Mouse (Mus musculus): ENCODE data around the gene R3hdm4.
"Not testable (repeated sequence)": the region's sequence is repeated elsewhere in the genome, so short reads cannot be mapped to it uniquely, and the experiment has no call there.

R3hdm4 gene

GRCm38 (mm10) chr10:79897316-79898245, 23.4 kb downstream of the R3hdm4 start:
- DNase-seq = no peak

DNA sequence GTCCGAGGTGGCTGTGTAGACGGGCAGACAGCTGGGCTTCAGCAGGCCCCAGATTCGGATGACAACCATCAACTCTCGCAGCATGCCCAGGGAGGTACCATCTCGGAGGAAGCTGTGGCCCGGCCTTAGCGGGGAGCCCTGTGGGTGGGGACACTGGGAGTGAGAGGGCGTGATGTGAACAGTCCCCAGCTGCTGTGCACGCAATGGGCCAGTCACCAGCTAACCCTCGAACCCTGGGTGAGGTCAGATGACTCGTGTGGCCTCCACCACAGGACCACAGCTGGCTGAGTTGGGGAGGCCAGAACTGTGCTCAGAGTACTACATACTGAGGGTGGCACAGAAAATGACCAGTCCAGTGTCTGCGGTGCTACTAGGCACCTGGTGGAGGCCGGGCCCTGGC, 24.2 kb downstream of the R3hdm4 start:
- DNase-seq = peak in 1 of 2 experiments; percentile 64

DNA sequence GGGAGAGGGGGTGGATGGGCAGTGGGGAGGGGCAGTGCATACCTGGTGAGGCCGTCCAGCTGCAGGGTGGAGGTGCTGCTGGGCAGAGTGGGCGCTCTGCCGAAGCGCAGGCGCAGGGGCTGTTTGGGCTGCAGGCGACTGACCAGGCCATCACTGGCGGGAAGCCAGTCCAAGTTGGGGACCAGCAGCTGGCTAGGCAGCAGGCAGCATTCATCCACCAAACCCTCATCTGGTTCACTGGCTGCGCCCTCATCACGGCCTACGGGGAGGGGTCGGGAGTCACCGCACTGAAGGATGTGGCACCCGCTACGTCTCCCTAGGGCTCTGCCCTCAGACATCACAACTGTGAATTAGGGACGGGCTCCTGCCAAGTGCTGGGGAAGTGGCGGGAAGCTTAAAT, 24.7 kb downstream of the R3hdm4 start:
- DNase-seq = no peak

DNA sequence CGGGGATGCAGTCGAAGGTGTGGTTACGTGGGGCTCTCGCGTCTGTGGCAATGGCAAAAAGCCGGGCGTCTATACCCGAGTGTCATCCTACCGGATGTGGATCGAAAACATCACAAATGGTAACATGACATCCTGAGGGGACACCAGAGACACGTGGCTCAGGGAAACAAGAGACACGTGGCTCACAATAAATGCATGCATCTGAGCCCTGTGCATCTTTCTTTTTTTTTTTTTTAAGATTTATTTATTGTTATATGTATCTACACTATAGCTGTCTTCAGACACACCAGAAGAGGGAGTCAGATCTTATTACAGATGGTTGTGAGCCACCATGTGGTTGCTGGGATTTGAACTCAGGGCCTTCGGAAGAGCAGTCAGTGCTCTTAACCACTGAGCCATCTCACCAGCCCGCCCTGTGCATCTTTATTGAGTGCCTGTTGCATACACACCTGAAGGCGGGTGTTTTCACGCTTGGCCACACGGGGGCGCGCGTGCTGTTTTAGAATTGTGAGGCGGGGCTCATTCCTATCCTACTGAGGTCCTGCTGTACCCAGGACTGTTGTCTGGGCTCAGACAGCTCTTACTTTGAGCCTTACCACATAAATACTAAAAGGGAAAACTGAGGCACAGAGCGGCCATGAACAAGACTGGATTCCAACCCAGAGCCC, 28.4 kb downstream of the R3hdm4 start:
- peak; percentile 70 to 79 for DNase-seq

- no peak for DNase-seq
Observed at GRCm38 (mm10) chr10:79890670-79891069, 30.3 kb downstream of the R3hdm4 start, which contains the start of gene Cfd. Cfd (plus strand) TSS chr10:79890853.

DNA sequence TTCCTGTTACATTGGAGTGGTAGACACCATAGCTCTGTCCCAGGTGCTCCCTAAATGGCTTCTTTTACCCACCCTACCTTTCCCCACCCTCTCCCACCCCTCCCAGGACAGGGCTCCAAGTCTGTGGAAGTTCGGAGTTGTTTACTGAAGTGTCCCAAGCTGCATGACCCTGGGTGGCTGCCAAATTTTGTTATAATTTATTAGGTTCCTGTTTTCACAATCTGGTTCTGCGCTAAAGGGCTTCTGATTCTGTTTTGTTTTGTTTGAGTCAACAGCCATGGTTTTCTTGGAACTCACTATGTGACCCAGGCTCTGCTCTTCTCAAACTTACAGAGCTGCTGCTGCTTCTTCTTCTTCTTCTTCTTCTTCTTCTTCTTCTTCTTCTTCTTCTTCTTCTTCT, 31.6 kb downstream of the R3hdm4 start:
- no peak for DNase-seq

- DNase-seq = no peak
Observed at GRCm38 (mm10) chr10:79886611-79887010, 34.4 kb downstream of the R3hdm4 start.

- DNase-seq = no peak
Observed at GRCm38 (mm10) chr10:79886054-79886453, 35.0 kb downstream of the R3hdm4 start, which contains the start of gene Elane. Elane (plus strand) TSS chr10:79886247.

- not testable (repeated sequence) for DNase-seq
Observed at GRCm38 (mm10) chr10:79884938-79885337, 36.1 kb downstream of the R3hdm4 start.

GRCm38 (mm10) chr10:79884446-79884845, 36.6 kb downstream of the R3hdm4 start:
- DNase-seq = peak; percentile 74 to 79

GRCm38 (mm10) chr10:79883297-79884084, 37.5 kb downstream of the R3hdm4 start:
- peak; percentile 80 to 84 for DNase-seq

- DNase-seq = no peak
Observed at GRCm38 (mm10) chr10:79881981-79882380, 39.0 kb downstream of the R3hdm4 start.

- DNase-seq = no peak
Observed at GRCm38 (mm10) chr10:79880721-79881120, 40.3 kb downstream of the R3hdm4 start.

DNA sequence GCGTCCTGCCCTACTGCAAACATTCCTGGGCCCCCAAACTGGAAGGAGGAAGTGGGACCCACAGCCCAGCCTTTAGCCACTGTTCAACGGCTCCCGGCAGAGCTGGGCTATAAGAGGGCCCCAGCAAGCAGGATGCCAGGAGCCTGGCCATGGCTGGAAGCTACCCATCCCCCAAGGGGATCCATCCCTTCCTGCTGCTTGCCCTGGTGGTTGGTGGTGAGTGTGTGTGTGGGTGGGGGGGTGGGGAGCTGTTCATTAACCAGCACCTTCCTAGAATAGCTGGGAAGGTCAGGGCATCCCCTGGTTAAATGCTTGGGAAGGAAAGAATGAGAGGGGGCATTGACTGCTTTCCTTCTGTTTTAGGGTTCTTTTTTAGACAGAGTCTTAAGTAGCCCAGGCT, 41.5 kb downstream of the R3hdm4 start:
- DNase-seq = no peak

DNA sequence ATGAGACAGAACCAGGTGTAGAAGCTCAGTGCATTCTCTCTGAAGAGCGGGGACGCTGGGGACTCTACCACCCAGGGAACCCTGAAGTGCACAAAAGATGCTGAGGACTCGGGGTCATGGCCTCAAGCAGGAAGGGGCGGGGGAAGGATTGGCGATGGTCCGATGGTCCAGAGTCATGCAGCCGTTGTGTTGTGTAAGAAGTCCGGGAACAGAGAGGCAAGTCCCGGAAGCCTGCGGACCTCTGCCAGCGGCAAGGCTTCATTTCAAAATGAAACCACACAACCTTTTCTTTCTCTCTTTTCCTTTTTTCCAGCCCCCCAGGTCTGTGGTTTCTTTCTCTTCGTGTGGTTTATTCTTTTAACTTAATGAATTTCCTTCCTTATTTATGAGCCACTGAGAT, 43.3 kb downstream of the R3hdm4 start:
- DNase-seq = peak; percentile 72 to 74

DNA sequence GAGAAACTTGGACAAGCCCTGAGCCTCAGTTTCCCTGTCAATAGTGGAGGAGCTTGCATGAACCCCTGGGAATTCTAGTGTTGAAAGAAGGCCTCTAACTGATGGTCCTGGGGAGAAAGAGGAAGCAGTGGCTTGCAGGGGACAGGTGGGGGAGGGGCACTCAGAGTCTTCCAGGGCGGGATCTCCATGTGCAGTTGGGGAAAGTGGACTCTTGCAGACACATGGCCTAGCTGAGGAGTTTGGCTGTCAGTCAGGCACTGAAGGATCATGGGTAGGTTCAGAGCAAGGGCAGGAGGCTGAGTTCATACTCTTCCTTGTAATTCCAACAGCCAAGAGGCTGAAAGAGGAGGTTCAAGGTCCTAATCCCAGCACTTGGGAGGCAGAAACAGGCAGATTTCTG, 43.8 kb downstream of the R3hdm4 start:
- DNase-seq = no peak

- no peak for DNase-seq
Observed at GRCm38 (mm10) chr10:79874290-79874862, 46.6 kb downstream of the R3hdm4 start, which contains the start of the genes Prtn3 and Plppr3. Prtn3 (plus strand) TSS chr10:79874476. Plppr3 (minus strand) TSS chr10:79874634.

DNA sequence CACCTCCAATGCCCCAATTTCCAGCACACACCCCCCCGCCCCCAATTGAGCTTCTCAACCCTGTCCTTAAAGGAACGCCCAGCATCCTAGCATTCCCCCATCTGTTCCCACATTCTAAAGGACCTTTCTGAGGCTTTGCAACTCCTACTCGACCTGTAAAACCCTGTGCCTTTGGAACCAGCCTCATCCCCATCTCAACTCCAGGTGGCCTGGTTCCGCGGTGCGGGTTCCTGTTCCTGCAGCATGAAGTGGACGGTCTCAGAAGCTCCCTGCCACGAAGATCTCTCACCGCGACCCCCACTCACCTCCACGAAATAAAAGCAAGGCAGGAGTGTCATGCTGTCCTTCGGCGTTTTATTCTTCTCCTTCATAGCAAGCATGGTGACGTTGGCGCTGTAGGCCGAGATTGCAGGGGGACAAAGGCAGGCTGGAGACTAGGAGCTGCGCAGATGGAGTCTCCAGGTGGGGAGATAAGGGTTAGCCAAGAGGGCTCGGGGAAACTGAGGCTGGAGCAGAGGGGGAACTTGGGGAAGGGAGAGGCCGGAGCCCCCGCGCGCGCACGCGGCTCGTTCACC, 47.2 kb downstream of the R3hdm4 start:
- no peak for DNase-seq

DNA sequence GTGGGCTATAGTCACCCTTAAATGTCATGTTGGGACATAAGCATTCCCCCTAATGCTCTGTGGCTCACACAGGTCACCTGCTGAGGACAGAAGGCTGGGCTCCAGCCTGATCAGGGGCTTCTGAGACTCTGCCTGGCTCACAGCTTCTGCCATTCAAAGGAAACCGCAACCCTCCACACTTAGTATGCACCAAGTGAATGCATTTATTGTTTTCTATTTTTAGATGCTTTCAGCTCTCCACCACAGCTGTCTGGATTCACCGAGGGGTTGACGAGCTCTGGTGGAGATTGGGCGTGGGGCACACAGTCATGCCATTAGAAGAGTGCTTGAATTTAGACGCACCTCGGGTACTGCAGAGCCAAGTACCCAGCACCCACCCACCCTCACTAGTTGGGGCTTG, 47.7 kb downstream of the R3hdm4 start:
- DNase-seq = no peak

DNA sequence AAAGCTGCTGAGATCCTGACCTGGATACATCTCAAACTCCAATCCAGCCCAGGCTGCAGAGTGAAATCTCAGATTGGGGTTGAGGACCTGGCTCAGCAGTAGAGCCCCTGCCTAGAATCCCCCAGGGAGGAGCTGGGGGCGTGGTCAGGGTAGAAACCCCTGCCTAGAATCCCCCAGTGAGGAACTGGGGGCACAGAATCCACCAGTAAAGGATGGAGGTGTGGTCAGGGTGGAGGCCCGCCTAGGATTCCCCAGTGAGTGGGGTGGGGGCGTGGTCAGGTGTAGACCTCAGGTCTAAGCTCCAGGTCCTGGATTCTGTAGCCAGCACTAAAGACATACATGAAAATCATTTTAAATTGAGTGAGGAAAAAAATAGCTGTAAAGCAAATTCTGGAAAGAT, 48.1 kb downstream of the R3hdm4 start:
- DNase-seq = no peak

GRCm38 (mm10) chr10:79871845-79872244, 49.2 kb downstream of the R3hdm4 start:
- no peak for DNase-seq

DNA sequence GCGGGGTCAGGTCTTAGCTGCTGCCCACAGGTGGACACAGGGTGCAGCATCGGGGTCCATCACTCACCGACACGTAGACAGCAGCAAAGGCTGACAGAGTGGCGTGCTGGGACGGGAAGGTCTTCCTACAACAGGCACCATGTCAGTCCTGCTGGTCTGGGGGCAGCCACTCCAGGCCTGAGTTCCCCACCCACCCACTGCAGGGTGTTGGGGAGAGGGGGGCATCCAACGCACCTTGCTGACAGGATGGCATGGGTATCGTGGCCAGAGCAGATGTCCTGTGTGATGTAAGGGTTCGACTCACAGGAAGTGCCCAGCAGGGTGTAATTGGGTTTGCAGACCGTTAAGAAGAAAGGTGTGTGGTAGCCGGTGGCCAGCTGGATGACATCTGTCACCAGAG, 54.4 kb downstream of the R3hdm4 start:
- DNase-seq = no peak

All from lung, adult 18-20 months (tissue).